Mouse (Mus musculus): Measurements from ENCODE around the gene Kbtbd12.
A peak's percentile ranks its signal among the peaks of the same experiment; 100 is the strongest.

Kbtbd12 gene

DNA sequence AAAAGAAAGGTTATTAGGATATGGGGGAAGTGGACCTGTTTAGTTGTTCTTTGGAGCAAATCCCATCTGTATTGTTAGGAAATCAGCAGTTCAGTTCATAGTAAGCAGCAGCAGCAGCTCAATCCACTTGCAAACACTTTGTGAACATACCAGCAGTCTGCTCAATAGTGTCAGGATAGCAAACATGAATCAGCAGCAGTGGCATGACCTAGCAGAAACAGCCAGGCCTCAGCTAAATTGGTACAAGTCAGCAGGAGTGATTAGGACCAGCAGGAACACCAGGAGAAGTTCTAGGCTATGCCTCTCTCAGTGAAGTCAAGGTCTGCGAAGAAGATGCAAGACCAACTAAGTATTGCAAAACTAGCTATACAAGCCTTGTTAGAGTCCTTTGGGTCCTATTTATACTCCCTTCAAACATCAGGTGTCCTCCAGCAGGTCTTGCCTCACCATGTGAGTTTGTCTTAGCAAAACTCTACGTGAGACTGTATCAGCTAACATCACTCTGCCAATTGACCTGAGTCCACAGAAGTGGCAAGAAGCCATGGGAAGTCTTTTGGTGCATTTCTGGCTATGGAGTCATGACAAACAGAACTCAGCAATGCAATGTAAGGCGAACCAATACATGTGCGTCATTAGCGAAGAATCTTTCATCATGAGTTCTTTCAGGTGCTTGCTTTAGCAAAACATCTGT, at the start of gene Kbtbd12:
TSS of gene Kbtbd12 (minus strand) at position 340 of the 691 bp plus-strand sequence.
- DNase-seq, result no peak

GRCm38 (mm10) chr6:88683380-88684053, 45.8 kb upstream of the Kbtbd12 start:
- no peak for DNase-seq

DNA sequence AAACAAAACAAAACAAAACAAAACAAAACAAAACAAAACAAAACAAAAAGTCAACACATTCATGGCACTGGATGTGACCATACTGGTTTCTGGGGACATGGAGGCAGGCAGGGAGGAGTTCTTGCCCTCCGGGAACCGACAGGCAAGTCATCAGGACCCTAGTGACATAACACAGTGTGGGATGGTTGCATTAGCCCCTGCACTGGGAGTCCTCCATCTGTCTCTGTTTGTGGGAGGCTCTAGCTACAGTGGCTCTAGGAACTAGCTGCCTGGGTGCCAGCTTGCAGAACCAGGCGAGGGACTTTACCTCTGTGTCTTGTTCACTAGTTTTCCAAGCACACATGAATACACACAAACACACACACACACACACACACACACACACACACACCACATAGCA, 43.3 kb upstream of the Kbtbd12 start:
- no peak for DNase-seq

DNA sequence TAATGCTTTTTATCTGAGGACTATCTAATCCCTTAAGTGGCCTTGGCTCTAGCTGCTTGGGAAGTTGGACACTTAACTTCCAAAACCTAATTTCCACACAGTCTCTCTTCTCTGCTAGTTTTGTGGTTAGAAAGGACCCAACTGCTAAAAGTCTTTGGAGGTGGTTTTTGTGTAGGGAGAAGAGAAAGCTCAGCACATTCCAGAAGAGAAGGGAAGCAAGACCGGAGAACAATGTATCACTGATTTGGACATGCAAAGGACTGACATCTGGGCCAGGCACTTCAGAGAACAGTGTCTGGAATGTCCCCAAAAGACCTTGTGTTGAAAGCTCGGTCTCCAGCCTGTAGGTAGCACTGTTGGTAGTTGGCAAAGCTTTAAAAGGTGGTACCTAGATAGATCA, 40.0 kb upstream of the Kbtbd12 start:
- DNase-seq, result no peak

DNA sequence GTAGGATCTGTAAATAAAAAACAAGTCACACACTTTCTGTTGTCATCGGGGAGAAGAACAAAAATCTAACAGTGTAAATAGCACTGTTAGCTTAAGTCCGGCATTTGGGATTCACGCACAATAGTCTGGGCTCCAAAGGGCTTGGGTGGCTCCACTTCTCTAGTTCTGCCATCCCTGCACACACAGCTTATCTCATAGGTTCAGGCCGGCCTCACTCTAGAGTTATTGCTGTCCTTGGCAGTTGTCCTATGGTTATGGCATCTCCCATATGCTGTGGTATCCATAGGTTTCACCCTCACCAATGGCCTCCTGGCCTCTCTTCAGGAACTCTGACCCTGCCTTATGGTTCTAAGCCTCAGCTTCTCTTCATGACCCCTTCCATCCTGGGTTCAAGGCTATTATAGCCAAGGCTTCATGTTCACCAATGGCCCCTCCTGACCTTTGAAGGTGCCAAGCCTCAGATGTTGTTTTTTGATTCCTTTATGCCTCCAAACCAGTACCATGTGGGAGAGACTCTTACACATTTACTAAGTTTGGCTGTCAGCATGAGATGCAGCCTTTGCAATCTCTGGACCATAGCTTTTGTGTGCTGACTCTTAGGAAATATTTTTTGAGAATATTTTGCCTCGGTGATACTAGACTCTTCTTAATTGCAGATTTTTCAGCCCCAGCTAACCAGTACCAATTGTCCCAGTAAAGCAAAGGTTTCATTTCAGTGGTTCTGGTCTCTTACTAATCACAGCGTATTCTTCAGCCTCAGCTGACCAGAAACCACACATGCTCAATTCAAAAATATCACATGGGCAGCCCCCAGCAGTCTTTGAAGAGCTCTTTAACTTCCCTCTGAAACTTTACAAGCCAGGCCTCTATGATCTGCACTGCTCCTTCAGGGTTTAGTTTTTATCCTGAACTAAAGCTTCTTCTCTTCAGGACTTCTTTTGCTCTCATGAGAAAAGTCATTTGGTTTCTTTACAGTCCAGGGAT, 39.3 kb upstream of the Kbtbd12 start:
- DNase-seq, result no peak

- no peak for DNase-seq
Observed at GRCm38 (mm10) chr6:88675815-88676214, 38.1 kb upstream of the Kbtbd12 start.

DNA sequence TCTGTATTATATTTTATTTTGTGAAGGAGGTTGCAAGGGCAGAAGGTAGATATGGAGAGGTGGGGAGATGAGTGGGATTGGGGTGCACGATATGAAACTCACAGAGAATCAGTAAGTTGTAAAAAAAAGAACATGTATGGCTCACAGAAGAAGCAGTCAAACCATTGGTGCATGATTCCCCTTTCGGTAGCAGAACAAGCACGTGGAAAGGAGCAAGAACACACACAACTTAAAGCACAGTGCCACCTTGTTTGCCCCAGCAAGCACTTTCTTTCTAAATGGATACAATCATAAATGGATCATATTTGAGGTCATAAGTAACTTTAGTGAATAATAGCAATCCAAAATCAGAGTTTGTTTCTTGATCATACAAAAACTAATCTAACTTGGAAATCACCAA, 24.5 kb upstream of the Kbtbd12 start:
- DNase-seq, result no peak

DNA sequence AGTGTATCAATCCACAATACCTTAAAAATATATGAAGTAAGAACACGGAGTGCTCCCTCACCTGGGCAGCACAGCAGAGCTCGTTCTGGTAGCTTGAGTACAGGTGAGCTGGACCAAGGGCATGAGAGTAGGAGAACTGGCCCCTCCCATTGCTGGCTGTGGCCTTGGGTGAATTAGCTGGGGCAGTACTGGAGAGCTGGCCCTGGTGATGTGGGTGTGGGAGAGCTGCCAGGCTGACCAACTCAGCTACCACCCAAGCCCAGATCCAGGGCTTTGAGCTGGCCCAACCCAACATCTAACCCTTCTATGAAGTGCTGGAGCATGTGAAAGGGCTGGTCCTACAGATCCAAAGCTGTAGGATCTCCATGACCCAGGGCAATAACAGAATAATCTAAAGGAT, 23.9 kb upstream of the Kbtbd12 start:
- DNase-seq, result no peak

DNA sequence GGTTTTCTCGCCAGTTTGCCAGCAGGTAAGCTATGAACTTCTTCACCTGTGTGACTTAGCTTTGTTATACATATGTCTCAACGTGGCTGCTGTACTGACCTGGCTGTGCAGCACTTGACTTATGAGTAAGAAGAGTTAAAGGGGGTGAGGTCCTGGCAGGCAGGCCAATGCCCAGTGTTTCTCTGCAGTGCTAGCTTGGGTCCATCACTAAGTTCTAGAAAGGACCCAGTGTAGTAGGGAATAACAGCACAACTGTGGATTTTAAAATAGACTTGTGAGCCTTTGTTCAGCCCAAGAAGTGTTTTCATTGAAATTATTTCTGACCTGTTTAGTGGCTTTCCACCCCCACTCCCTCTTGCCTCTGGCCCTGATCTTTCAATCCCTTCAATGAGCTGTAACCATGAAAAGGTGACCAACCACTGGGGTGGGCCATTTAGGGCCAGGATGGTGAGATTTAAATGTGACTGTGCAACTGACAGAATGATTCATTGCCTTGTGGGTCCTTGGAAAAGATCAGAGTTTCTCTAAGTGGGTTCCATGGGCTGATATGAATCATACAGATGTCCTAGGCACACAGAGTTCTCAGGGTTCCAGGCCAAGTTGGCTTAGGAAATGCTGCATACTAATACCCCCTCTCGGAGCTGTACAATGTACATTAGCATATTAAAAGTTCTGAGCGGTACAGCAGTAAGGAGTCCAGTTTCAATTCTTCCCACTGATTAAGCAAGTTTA, 10.0 kb upstream of the Kbtbd12 start:
- DNase-seq, result no peak

DNA sequence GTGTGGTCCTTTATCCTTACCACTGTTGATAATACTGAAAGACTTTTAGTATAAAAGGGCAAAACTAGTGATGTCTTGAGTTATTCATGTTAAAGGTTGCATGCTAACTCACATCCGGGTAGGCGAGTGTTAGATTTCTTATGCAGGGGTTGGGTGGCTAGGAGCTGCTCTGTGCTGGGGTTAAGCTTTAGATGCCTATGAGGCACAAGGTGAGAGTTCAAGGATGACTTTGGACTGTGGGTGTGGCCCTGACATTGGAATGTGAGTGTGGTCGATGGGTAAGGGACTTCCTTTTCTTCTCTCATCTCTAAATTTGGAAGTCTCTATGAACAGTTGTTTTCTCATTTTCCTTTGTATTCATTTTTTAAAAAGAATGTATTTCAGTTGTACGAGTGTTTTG, 7.0 kb upstream of the Kbtbd12 start:
- no peak for DNase-seq

DNA sequence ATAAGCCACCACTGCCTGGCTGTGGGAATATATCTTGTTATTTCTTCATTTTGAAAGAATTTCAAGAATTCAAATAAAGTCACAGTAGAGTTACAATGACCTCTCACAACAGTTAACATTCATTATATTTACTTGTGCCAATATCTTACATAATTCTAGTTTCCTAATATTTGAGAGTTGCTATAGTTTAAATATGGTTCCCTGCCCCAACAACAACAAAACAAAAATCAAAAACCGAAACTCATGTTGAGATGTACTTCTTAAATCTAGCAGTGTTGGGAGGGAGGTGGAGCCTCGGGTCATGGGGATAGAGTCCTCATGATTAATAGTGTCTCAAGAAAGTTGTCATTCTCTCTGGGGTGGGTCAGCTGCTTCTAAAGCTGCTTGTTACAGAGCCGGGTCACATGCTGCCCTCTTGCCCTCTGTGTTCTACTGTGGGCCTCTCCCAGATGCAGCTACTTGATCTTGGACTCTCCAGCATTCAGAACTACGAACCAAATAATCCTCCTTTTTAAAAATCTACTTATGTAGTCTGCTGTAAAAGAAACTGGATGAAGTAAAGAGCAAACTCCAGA, 3.7 kb upstream of the Kbtbd12 start:
- no peak for DNase-seq

- no peak for DNase-seq
Observed at GRCm38 (mm10) chr6:88640331-88640730, 2.6 kb upstream of the Kbtbd12 start.

GRCm38 (mm10) chr6:88639921-88640320, 2.2 kb upstream of the Kbtbd12 start:
- no peak for DNase-seq

GRCm38 (mm10) chr6:88639372-88639920, 1.7 kb upstream of the Kbtbd12 start:
- no peak for DNase-seq

GRCm38 (mm10) chr6:88638917-88639316, 1.2 kb upstream of the Kbtbd12 start:
- no peak for DNase-seq

GRCm38 (mm10) chr6:88635881-88636754, 1.6 kb downstream of the Kbtbd12 start:
- no peak for DNase-seq

DNA sequence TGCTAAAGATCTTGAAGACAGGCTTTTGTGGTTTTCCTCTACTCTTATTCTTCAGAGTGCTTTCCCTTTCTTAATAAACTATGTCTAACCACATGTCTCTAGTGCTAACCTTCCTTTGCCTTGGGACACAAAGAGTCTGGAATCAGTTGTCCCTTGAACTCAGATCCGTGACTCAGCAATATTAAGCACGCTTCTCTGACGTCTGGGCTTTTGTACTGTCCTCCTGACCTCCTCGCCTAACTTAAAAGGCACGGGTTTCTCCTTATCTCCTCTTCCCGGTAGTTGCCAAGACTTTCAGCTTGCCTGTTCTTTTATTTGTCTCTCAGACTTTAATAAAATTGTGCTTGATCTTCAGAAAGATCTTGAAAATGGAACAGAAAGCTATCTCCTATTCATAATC, 6.5 kb downstream of the Kbtbd12 start:
- DNase-seq, result no peak

DNA sequence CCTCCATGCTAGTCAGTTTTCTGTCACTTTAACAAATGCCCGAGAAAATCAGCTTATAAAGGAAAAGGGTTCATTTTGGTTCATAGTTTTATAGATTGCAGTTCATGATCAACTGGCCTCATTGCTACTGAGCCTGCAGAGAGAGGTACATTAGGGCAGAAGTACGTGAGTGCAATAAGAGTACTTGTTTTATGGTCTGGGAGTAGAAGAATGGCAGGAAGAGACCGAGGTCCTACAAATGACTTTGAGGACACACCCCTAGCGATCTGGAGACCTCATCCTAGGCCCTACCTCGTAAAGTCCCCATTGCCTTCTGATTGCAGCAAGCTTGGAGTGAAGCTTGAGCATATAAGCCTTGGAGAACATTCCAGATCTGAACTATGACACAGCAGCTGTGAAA, 7.2 kb downstream of the Kbtbd12 start:
- no peak for DNase-seq

GRCm38 (mm10) chr6:88629821-88630220, 7.9 kb downstream of the Kbtbd12 start:
- no peak for DNase-seq

- peak; percentile 83 for DNase-seq
Observed at GRCm38 (mm10) chr6:88627317-88627811, 10.4 kb downstream of the Kbtbd12 start.

GRCm38 (mm10) chr6:88626912-88627311, 10.8 kb downstream of the Kbtbd12 start:
- DNase-seq, result no peak

All from cerebellum, adult 9-10 months (tissue).